Mouse (Mus musculus): ENCODE data around the gene Plekhm2. TPM values are rescaled to one million over a fixed set of nuclear protein-coding genes. Genes with fewer than 3 reads are reported as not detected.

Plekhm2 gene
- 55.0 and 56.0 TPM in 2 replicates for polyA plus RNA-seq (2012; rRNA removed)

DNA sequence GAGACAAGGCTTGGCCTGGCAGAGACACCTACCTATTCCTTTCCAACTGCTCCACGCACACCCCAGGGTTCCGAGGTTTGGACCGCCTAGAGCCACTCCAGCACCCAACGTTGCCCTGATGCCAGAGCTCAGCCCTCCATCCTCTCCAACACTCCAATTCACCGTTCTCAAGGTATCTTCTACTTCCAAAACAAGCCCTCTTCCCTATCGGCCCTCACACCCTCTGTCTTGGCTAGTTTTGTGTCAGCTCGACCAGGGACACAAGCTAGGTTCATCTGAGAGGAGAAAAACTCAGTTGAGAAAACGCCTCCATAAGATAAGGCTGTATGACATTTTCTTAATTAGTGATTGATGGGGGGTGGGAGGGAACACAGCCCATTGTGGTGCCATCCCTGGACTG is at the start of gene Plekhm2:
Gene Plekhm2, minus strand, starts transcription at position 101 of the 400 bp plus-strand sequence.
- DNase-seq (ENCODE audit: low read depth), result no peak
- TF ChIP-seq POLR2A (IDR thresholded peaks at IDR 0.05; ENCODE audit: borderline replicate concordance, extremely low read depth, insufficient read depth, insufficient read length, poor library complexity, severe bottlenecking) (no peak), CTCF (IDR thresholded peaks at IDR 0.05; ENCODE audit: borderline replicate concordance, extremely low read depth, insufficient read depth, insufficient read length) (no peak)

- TF ChIP-seq POLR2A (IDR thresholded peaks at IDR 0.05; ENCODE audit: borderline replicate concordance, extremely low read depth, insufficient read depth, insufficient read length, poor library complexity, severe bottlenecking) (no peak), CTCF (IDR thresholded peaks at IDR 0.05; ENCODE audit: borderline replicate concordance, extremely low read depth, insufficient read depth, insufficient read length) (no peak)
- no peak for DNase-seq (ENCODE audit: low read depth)
Observed at GRCm38 (mm10) chr4:141713598-141714142, 49.0 kb upstream of the Plekhm2 start.

DNA sequence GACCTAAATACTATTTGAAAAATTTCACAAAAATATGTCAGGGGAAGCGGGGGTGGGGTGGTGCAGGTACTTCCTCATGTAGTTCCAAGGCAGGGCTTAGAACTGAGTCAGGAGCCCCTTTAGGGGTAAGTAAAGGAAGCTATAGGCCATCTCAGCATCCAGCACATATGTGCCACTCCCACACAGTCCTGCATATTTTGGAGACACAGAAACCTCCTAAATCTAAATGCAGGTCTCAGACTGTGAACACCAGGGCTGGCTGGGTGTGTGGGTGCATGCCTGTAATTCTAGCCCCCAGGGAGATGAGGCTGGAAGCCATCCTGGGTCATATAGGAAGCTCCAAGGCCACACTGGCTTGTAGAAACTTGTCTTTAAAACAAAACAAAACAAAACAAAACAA is 46.6 kb upstream of the Plekhm2 start:
- TF ChIP-seq POLR2A (IDR thresholded peaks at IDR 0.05; ENCODE audit: borderline replicate concordance, extremely low read depth, insufficient read depth, insufficient read length, poor library complexity, severe bottlenecking) (no peak), CTCF (IDR thresholded peaks at IDR 0.05; ENCODE audit: borderline replicate concordance, extremely low read depth, insufficient read depth, insufficient read length) (no peak)
- no peak for DNase-seq (ENCODE audit: low read depth)

DNA sequence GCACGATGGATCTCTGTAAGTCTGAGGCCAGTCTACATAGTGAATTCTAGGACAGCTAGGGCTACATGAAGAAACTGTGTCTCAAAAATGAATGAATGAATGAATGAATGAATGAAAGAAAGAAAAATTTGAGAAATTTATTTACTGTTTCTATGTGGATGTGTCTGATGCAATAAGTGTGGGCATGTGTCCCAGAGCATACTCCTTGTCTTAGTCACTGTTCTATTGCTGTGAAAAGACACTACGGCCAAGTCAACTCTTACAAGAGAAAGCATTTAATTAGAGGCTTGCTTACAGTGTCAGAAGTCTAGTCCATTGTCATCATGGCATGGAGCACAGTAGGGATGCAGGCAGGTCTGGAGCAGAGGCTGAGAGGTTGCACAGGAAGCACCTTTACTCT is 44.3 kb upstream of the Plekhm2 start:
- DNase-seq (ENCODE audit: low read depth), result no peak
- TF ChIP-seq POLR2A (IDR thresholded peaks at IDR 0.05; ENCODE audit: borderline replicate concordance, extremely low read depth, insufficient read depth, insufficient read length, poor library complexity, severe bottlenecking) (no peak), CTCF (IDR thresholded peaks at IDR 0.05; ENCODE audit: borderline replicate concordance, extremely low read depth, insufficient read depth, insufficient read length) (no peak)

DNA sequence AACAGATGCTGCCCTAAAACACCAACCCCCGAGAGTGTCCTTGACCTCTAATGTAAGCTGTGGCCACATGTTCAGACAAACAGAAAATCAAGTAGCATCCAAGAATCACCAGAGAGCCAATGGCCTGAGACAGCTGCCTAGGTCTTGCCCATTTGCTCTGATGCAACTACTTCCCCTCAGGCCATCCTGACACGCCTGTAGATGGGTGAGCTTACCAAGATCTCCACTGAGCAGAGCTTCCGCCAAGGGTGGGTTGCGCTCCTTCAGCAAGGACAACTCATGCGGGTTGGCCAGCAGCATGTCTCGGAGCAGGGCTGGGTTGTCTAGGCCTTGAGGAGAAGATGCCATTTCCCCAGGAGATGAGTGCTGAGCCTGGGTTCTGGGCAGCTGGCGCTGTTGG is 43.3 kb upstream of the Plekhm2 start:
- no peak for DNase-seq (ENCODE audit: low read depth)
- TF ChIP-seq POLR2A (IDR thresholded peaks at IDR 0.05; ENCODE audit: borderline replicate concordance, extremely low read depth, insufficient read depth, insufficient read length, poor library complexity, severe bottlenecking) (no peak), CTCF (IDR thresholded peaks at IDR 0.05; ENCODE audit: borderline replicate concordance, extremely low read depth, insufficient read depth, insufficient read length) (no peak)

GRCm38 (mm10) chr4:141705331-141705730 is 40.6 kb upstream of the Plekhm2 start:
- DNase-seq (ENCODE audit: low read depth), result peak; percentile 85
- no peak for TF ChIP-seq CTCF (IDR thresholded peaks at IDR 0.05; ENCODE audit: borderline replicate concordance, extremely low read depth, insufficient read depth, insufficient read length)
- no peak for TF ChIP-seq POLR2A (IDR thresholded peaks at IDR 0.05; ENCODE audit: borderline replicate concordance, extremely low read depth, insufficient read depth, insufficient read length, poor library complexity, severe bottlenecking)

DNA sequence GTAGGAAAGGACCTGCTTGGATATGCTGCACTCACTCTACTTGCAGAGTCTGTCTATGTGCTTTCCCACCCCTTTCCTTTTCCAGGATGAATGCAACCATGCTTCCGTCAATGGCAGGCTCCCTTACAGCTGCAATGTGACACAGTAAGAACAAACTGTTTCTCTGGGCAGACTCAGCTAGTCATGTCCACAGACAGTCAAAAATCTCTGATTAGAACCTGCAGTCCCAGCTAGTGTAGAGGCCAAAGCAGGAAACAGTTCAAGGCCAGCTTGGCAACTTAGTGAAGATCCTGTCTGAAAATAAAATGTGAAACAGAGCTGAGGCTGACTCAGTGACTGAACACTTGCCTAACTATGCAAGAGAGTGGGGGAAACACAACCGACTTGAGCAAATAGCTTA is 39.9 kb upstream of the Plekhm2 start:
- TF ChIP-seq CTCF (IDR thresholded peaks at IDR 0.05; ENCODE audit: borderline replicate concordance, extremely low read depth, insufficient read depth, insufficient read length) (no peak), POLR2A (IDR thresholded peaks at IDR 0.05; ENCODE audit: borderline replicate concordance, extremely low read depth, insufficient read depth, insufficient read length, poor library complexity, severe bottlenecking) (no peak)
- no peak for DNase-seq (ENCODE audit: low read depth)

- no peak for DNase-seq (ENCODE audit: low read depth)
- TF ChIP-seq CTCF (IDR thresholded peaks at IDR 0.05; ENCODE audit: borderline replicate concordance, extremely low read depth, insufficient read depth, insufficient read length) (no peak), POLR2A (IDR thresholded peaks at IDR 0.05; ENCODE audit: borderline replicate concordance, extremely low read depth, insufficient read depth, insufficient read length, poor library complexity, severe bottlenecking) (no peak)
Observed at GRCm38 (mm10) chr4:141694719-141695118, 30.0 kb upstream of the Plekhm2 start.

- TF ChIP-seq CTCF (IDR thresholded peaks at IDR 0.05; ENCODE audit: borderline replicate concordance, extremely low read depth, insufficient read depth, insufficient read length) (no peak), POLR2A (IDR thresholded peaks at IDR 0.05; ENCODE audit: borderline replicate concordance, extremely low read depth, insufficient read depth, insufficient read length, poor library complexity, severe bottlenecking) (no peak)
- DNase-seq (ENCODE audit: low read depth), result no peak
Observed at GRCm38 (mm10) chr4:141688505-141688904, 23.8 kb upstream of the Plekhm2 start.

GRCm38 (mm10) chr4:141686525-141686924 is 21.8 kb upstream of the Plekhm2 start:
- TF ChIP-seq CTCF (IDR thresholded peaks at IDR 0.05; ENCODE audit: borderline replicate concordance, extremely low read depth, insufficient read depth, insufficient read length) (no peak), POLR2A (IDR thresholded peaks at IDR 0.05; ENCODE audit: borderline replicate concordance, extremely low read depth, insufficient read depth, insufficient read length, poor library complexity, severe bottlenecking) (no peak)

GRCm38 (mm10) chr4:141686093-141686492 is 21.4 kb upstream of the Plekhm2 start:
- no peak for DNase-seq (ENCODE audit: low read depth)
- no peak for TF ChIP-seq POLR2A (IDR thresholded peaks at IDR 0.05; ENCODE audit: borderline replicate concordance, extremely low read depth, insufficient read depth, insufficient read length, poor library complexity, severe bottlenecking)

More at GRCm38 (mm10) chr4:141686525-141686924, 21.8 kb upstream of the Plekhm2 start:
- DNase-seq (ENCODE audit: low read depth), result no peak

DNA sequence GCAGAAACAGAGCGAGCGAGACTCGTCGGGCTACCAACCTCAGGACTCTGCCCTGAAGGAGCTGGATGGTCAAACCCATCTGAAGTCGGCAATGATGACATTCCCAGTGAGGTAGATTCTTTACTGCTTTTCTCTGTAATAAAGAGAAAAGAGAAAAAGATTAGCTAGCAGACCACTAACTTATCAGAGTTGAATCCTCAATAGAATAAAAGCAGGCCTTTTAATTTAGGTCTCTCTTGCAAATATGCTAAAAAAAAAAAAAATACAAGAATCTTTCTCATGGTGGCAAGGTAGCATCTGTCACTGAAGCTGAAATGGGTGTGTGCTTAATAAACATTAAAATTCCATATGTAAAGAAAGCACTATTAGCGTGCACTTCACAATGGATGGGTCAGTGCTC is 20.8 kb upstream of the Plekhm2 start, which contains the start of gene Rsc1a1:
Gene Rsc1a1, minus strand, starts transcription at position 101 of the 400 bp plus-strand sequence.
- TF ChIP-seq CTCF (IDR thresholded peaks at IDR 0.05; ENCODE audit: borderline replicate concordance, extremely low read depth, insufficient read depth, insufficient read length), result no peak
- TF ChIP-seq POLR2A (IDR thresholded peaks at IDR 0.05; ENCODE audit: borderline replicate concordance, extremely low read depth, insufficient read depth, insufficient read length, poor library complexity, severe bottlenecking), result no peak
- DNase-seq (ENCODE audit: low read depth), result no peak
